Mouse (Mus musculus) splenic B cell, adult 2 months (primary cell): ENCODE measurements around the gene Plekha7.
A peak's percentile ranks its signal among the peaks of the same experiment; 100 is the strongest.
"Not testable (repeated sequence)": the region's sequence is repeated elsewhere in the genome, so short reads cannot be mapped to it uniquely, and the experiment has no call there.

Experiments
- DNase-seq: peaks from one replicate; pipeline ENCODE4 v3.0.0-alpha.2; 2011; ENCODE audit warnings: low read depth, low spot score
- H3K27me3 ChIP-seq: 2 replicates; pipeline ENCODE4 v1.6.1; 2012; ENCODE audit warnings: mild to moderate bottlenecking, low read length, moderate library complexity, mixed read lengths; ENCODE audit not compliant: control insufficient read depth, poor library complexity, insufficient read depth, severe bottlenecking
- H3K36me3 ChIP-seq: 2 replicates; pipeline ENCODE4 v1.6.1; 2012; ENCODE audit warnings: mild to moderate bottlenecking, low read length, moderate library complexity, mixed read lengths; ENCODE audit not compliant: control insufficient read depth, poor library complexity, insufficient read depth, severe bottlenecking

Plekha7 gene

GRCm38 (mm10) chr7:116115216-116115930 lies 192.8 kb downstream of the Plekha7 start:
- no peaks in the 10 kb centered on the region for H3K36me3 ChIP-seq
- H3K27me3 ChIP-seq: no peaks in the 10 kb centered on the region
- no peak for DNase-seq

- no peak for DNase-seq
- no peaks in the 10 kb centered on the region for H3K27me3 ChIP-seq
- no peaks in the 10 kb centered on the region for H3K36me3 ChIP-seq
Observed at GRCm38 (mm10) chr7:116111546-116111945, 196.6 kb downstream of the Plekha7 start.

- no peak for DNase-seq
- Histone ChIP-seq H3K36me3 (no peaks in the 10 kb centered on the region), H3K27me3 (no peaks in the 10 kb centered on the region)
Observed at GRCm38 (mm10) chr7:116110661-116111060, 197.5 kb downstream of the Plekha7 start.

GRCm38 (mm10) chr7:116103091-116103490 lies 205.1 kb downstream of the Plekha7 start:
- no peaks in the 10 kb centered on the region for H3K27me3 ChIP-seq
- DNase-seq: no peak
- H3K36me3 ChIP-seq: peaks cover 5% of the 10 kb centered on the region; the same call in 1 of the 2 replicates

- no peak for DNase-seq
- H3K36me3 ChIP-seq: 0 out of 2 replicates have a peak, but pooled peaks cover 3% of the 10 kb centered on the region
- H3K27me3 ChIP-seq: no peaks in the 10 kb centered on the region
Observed at GRCm38 (mm10) chr7:116099952-116100528, 208.1 kb downstream of the Plekha7 start.

GRCm38 (mm10) chr7:116093466-116093850 lies 214.7 kb downstream of the Plekha7 start:
- no peak for DNase-seq
- H3K27me3 ChIP-seq: no peaks in the 10 kb centered on the region
- H3K36me3 ChIP-seq: no peaks in the 10 kb centered on the region

- no peaks in the 10 kb centered on the region for H3K27me3 ChIP-seq
- no peaks in the 10 kb centered on the region for H3K36me3 ChIP-seq
- DNase-seq: peak; percentile 98
Observed at GRCm38 (mm10) chr7:116092710-116093465, 215.3 kb downstream of the Plekha7 start.

GRCm38 (mm10) chr7:116084366-116084765 lies 223.8 kb downstream of the Plekha7 start, which contains the start of gene Gm4353:
Gm4353 (minus strand) TSS chr7:116084635.
- not testable (repeated sequence) for H3K27me3 ChIP-seq, DNase-seq, H3K36me3 ChIP-seq
